Mouse (Mus musculus) T-helper 2 cell (primary cell): ENCODE data around the gene Gnat3.

Experiments used
- in situ Hi-C: fragments of 300-600 bp; cut with MboI, MseI; formaldehyde crosslinking; loops from one replicate; pipeline ENCODE4 v1.15.1; 2025; ENCODE audit warnings: high pct_unique_total_duplicates

Gnat3 gene

GRCm38 (mm10) chr5:18006157-18006556 is 43.8 kb downstream of the Gnat3 start:
- in situ Hi-C loops: no loop called here

GRCm38 (mm10) chr5:18007067-18007466 is 44.7 kb downstream of the Gnat3 start:
- in situ Hi-C loops: no loop called here

GRCm38 (mm10) chr5:18010301-18010700 is 48.0 kb downstream of the Gnat3 start:
- in situ Hi-C loops: loop anchor here (10.0 kb wide), 2 partner anchors 776 to 1446 kb away; no protein-coding TSS in a partner anchor

GRCm38 (mm10) chr5:18013196-18013595 is 50.8 kb downstream of the Gnat3 start:
- in situ Hi-C loops: loop anchor here (10.0 kb wide), 2 partner anchors 778 to 1448 kb away; no protein-coding TSS in a partner anchor

- in situ Hi-C loops: loop anchor here (10.0 kb wide), 2 partner anchors 780 to 1450 kb away; no protein-coding TSS in a partner anchor
Measured at GRCm38 (mm10) chr5:18014209-18014829, 52.0 kb downstream of the Gnat3 start.

GRCm38 (mm10) chr5:18023347-18023746 is 61.0 kb downstream of the Gnat3 start:
- in situ Hi-C loops: no loop called here

GRCm38 (mm10) chr5:18027531-18027930 is 65.2 kb downstream of the Gnat3 start:
- in situ Hi-C loops: loop anchor here (25.0 kb wide), 1 partner anchor 1065 kb away; no protein-coding TSS in a partner anchor

- in situ Hi-C loops: loop anchor here (25.0 kb wide), 1 partner anchor 1074 kb away; no protein-coding TSS in a partner anchor
Measured at GRCm38 (mm10) chr5:18035848-18036638, 73.7 kb downstream of the Gnat3 start.

- in situ Hi-C loops: loop anchor here (25.0 kb wide), 1 partner anchor 1081 kb away; no protein-coding TSS in a partner anchor
Measured at GRCm38 (mm10) chr5:18043022-18043421, 80.7 kb downstream of the Gnat3 start.

- in situ Hi-C loops: loop anchor here (25.0 kb wide), 1 partner anchor 1087 kb away; no protein-coding TSS in a partner anchor
Measured at GRCm38 (mm10) chr5:18048841-18049240, 86.5 kb downstream of the Gnat3 start.

GRCm38 (mm10) chr5:18055323-18055722 is 93.0 kb downstream of the Gnat3 start:
- in situ Hi-C loops: no loop called here
